ENCODE assay signal across 8 mouse cellular contexts in the genomic region with DNA sequence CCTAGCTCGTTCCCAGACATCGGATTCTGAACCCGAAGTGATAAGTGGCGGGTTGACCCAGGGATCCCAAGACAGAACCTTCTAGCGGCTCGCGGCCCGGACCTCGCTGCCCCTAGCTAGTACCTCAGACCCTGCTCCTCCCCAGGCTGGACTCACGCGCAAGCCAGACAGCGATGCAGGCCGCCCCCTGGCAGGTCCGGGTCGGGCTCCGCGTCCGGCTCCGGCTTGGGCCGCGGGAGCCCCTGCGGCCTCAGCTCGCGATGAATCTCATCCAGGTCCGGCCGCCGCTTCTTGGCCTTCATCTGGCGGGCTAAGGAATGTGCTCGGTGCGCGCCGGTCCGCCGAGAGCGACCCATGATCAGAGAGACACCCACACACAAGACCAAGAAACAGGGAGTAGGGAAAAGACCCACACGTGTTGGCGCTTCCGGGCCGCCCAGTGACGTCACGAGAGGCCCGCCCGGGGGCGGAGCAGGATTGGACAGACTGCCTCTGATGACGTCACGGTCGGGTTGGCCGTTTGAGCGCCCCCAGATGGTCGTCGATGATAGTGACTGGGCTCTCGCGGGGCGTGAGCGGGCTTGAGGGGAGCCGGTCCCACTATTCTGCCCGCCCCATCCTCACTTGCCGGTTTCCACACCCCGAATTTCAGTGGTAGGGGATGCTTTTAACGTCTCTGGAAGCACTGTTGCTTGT. TPM values are rescaled to one million over a fixed set of nuclear protein-coding genes. Genes with fewer than 3 reads are reported as not detected.
A peak's percentile ranks its signal among the peaks of the same experiment; 100 is the strongest.
DNase-seq lines count a peak whose midpoint lies in the region; ATAC-seq lines count a peak whose summit lies in the region.

A gene (minus strand): TSS at position 445 of the 696 bp plus-strand sequence.

- H3K36me3 ChIP-seq in heart, embryonic 13.5 days: no peaks in the 10 kb centered on the region
- H3K36me3 ChIP-seq in liver, embryonic 12.5 days: peaks cover 11% of the 10 kb centered on the region; the same call in 1 of the 2 replicates
- H3K36me3 ChIP-seq in stomach, embryonic 15.5 days: no peaks in the 10 kb centered on the region

- peaks cover 27% of the 10 kb centered on the region for H3K4me1 ChIP-seq in heart, embryonic 13.5 days
- H3K4me1 ChIP-seq in liver, embryonic 12.5 days: peaks cover 29% of the 10 kb centered on the region
- H3K4me1 ChIP-seq in stomach, embryonic 15.5 days: peaks cover 23% of the 10 kb centered on the region

- peak within 1 kb of the TSS; percentile 98 for H3K4me2 ChIP-seq in heart, embryonic 13.5 days
- peak within 1 kb of the TSS; percentile 97 for H3K4me2 ChIP-seq in liver, embryonic 12.5 days
- H3K4me2 ChIP-seq in stomach, embryonic 15.5 days: peak within 1 kb of the TSS; percentile 93

- peak within 1 kb of the TSS; percentile 88 for H3K9ac ChIP-seq in heart, embryonic 13.5 days
- H3K9ac ChIP-seq in liver, embryonic 12.5 days: peak within 1 kb of the TSS; percentile 81
- peak within 1 kb of the TSS; percentile 77 for H3K9ac ChIP-seq in stomach, embryonic 15.5 days

- H3K27me3 ChIP-seq in heart, embryonic 13.5 days (replicated peaks): peaks cover 44% of the 10 kb centered on the region
- peaks cover 46% of the 10 kb centered on the region for H3K27me3 ChIP-seq in liver, embryonic 12.5 days (replicated peaks)
- peaks cover 22% of the 10 kb centered on the region for H3K27me3 ChIP-seq in stomach, embryonic 15.5 days (replicated peaks)

- H3K27ac ChIP-seq in heart, embryonic 13.5 days (replicated peaks): no peak within 1 kb of the TSS
- no peak within 1 kb of the TSS for H3K27ac ChIP-seq in liver, embryonic 12.5 days
- no peak within 1 kb of the TSS for H3K27ac ChIP-seq in stomach, embryonic 15.5 days

- no peaks in the 10 kb centered on the region for H3K9me3 ChIP-seq in heart, embryonic 13.5 days
- H3K9me3 ChIP-seq in liver, embryonic 12.5 days (replicated peaks): no peaks in the 10 kb centered on the region
- H3K9me3 ChIP-seq in stomach, embryonic 15.5 days: no peaks in the 10 kb centered on the region

- WGBS in heart, embryonic 13.5 days: under 1% methylated on average over 60 of the region's 60 CpGs
- 1% methylated on average over 60 of the region's 60 CpGs for WGBS in liver, embryonic 12.5 days (ENCODE audit: insufficient replicate concordance)
- WGBS in stomach, embryonic 15.5 days: under 1% methylated on average over 58 of the region's 60 CpGs

- H3K4me3 ChIP-seq in heart, embryonic 13.5 days: peak within 1 kb of the TSS; percentile 79
- peak within 1 kb of the TSS; percentile 87 for H3K4me3 ChIP-seq in liver, embryonic 12.5 days
- H3K4me3 ChIP-seq in stomach, embryonic 15.5 days (replicated peaks): peak within 1 kb of the TSS; percentile 87

- DNase-seq in CD4-positive helper T cell, adult 2 months (ENCODE audit: low read depth, low spot score): peak; percentile 93
- DNase-seq in brain, embryonic 18.5 days (ENCODE audit: low read depth, low spot score): peak; percentile 73
- peak; percentile 98 for DNase-seq in kidney, postnatal 10 days
- peak; percentile 95 to 96 for DNase-seq in natural killer cell, adult 2 months (ENCODE audit: low spot score in 2 of 2)

- ATAC-seq in erythroid progenitor cell, adult 5-6 weeks (replicated peaks; ENCODE audit: low FRiP score, poor library complexity, severe bottlenecking): peak; percentile 81
- ATAC-seq in heart, embryonic 13.5 days (ENCODE audit: extremely low read depth, insufficient number of reproducible peaks, low FRiP score, low TSS enrichment): peak; percentile 80
- ATAC-seq in liver, embryonic 12.5 days: peak; percentile 82
- peak; percentile 79; the same call in 1 of the 2 replicates for ATAC-seq in stomach, embryonic 15.5 days (ENCODE audit: insufficient read depth, low FRiP score, low read depth)

RNA-seq across cellular contexts. Expression of the gene that starts here (rescaled TPM):
- total RNA-seq in erythroid progenitor cell, adult 5-6 weeks (2015; ENCODE audit: low replicate concordance): 2.2 and 4.6 TPM in 2 replicates
- total RNA-seq in erythroid progenitor cell, adult 5-6 weeks (2017; ENCODE audit: low replicate concordance): not detected in 2 replicates
- polyA plus RNA-seq in heart, embryonic 13.5 days (2015; fragmentation: Nextera tagmentation; extraction: Ambion mirVana): 9.2 and 9.9 TPM in 2 replicates
- polyA plus RNA-seq in liver, embryonic 12.5 days (2016; fragmentation: Nextera tagmentation; extraction: Ambion mirVana): 15.7 and 16.5 TPM in 2 replicates
- 15.1 and 15.9 TPM in 2 replicates for polyA plus RNA-seq in stomach, embryonic 15.5 days (2015; fragmentation: Nextera tagmentation; extraction: Ambion mirVana)
